Mouse (Mus musculus) CH12.LX (cell line): Measurements from ENCODE around the gene Ip6k1. TPM values are rescaled to one million over a fixed set of nuclear protein-coding genes. Genes with fewer than 3 reads are reported as not detected.

ENCODE experiments used
- DNase-seq: peaks from one replicate; pipeline ENCODE4 v3.0.0-alpha.2; 2013; ENCODE audit errors: extremely low read depth
- H3K27ac ChIP-seq: 2 replicates; pipeline ENCODE4 v1.5.1; 2012; ENCODE audit warnings: low read depth, mild to moderate bottlenecking, control low read depth, moderate library complexity; ENCODE audit not compliant: insufficient read depth
- H3K27me3 ChIP-seq: replicated peaks from 2 replicates; pipeline ENCODE3; 2012; ENCODE audit warnings: inconsistent platforms
- H3K36me3 ChIP-seq, 2 experiments: replicated peaks in 1 of 2; 2 replicates each; pipeline versions ENCODE3 to v1.6.1; 2012; ENCODE audit warnings: inconsistent platforms in 1 of 2, low read length in 1 of 2, mild to moderate bottlenecking in 1 of 2, mixed read lengths in 1 of 2, moderate library complexity in 1 of 2; ENCODE audit not compliant: control insufficient read depth in 1 of 2, insufficient read depth in 1 of 2
- H3K4me1 ChIP-seq, 2 experiments: 2 replicates each; pipeline ENCODE4 v1.6.1; 2012; ENCODE audit warnings: inconsistent platforms in 1 of 2, moderate library complexity in 1 of 2; ENCODE audit not compliant: insufficient read depth in 2 of 2, control insufficient read depth in 1 of 2
- H3K4me2 ChIP-seq: 2 replicates; pipeline ENCODE4 v1.6.1; 2012; ENCODE audit warnings: low read depth, mild to moderate bottlenecking, control low read depth; ENCODE audit not compliant: poor library complexity, insufficient read depth, severe bottlenecking
- H3K4me3 ChIP-seq, 3 experiments: fragments of 150-350 bp in 1 of 3; sonication (generic) in 1 of 3; replicated peaks in 1 of 3; 2 replicates each; pipeline versions ENCODE3 to v1.5.1; 2011 to 2012; ENCODE audit warnings: low read depth in 2 of 3, low read length in 2 of 3, mild to moderate bottlenecking in 2 of 3, moderate library complexity in 2 of 3, control low read depth in 1 of 3, improper control_type of control experiment in 1 of 3, inconsistent platforms in 1 of 3, mixed read lengths in 1 of 3; ENCODE audit not compliant: poor library complexity in 1 of 3
- H3K79me2 ChIP-seq: replicated peaks from 2 replicates; pipeline ENCODE4 v1.6.1; 2012; ENCODE audit warnings: mild to moderate bottlenecking, moderate library complexity; ENCODE audit not compliant: control insufficient read depth, poor library complexity, insufficient read depth, severe bottlenecking; ENCODE audit errors: extremely low read depth
- H3K9ac ChIP-seq: 2 replicates; pipeline ENCODE4 v1.6.1; 2012; ENCODE audit warnings: low read depth, mild to moderate bottlenecking, control low read depth, moderate library complexity; ENCODE audit not compliant: insufficient read depth
- H3K9me3 ChIP-seq: replicated peaks from 2 replicates; pipeline ENCODE3; 2012; ENCODE audit warnings: low read length, inconsistent platforms, mixed read lengths
- E2F4 ChIP-seq: IDR thresholded peaks from 2 replicates; pipeline ENCODE4 v1.6.1; 2011; ENCODE audit warnings: low read depth, low read length, improper control_type of control experiment; ENCODE audit not compliant: insufficient replicate concordance
- GABPA ChIP-seq: IDR thresholded peaks from 2 replicates; pipeline ENCODE4 v1.6.1; 2012; ENCODE audit warnings: low read depth, low read length, improper control_type of control experiment, inconsistent platforms; ENCODE audit not compliant: insufficient replicate concordance
- IRF4 ChIP-seq: IDR thresholded peaks from 2 replicates; pipeline ENCODE4 v1.6.1; 2014; ENCODE audit warnings: low read depth, mild to moderate bottlenecking, inconsistent platforms, low read length, improper control_type of control experiment
- MAZ ChIP-seq: IDR thresholded peaks from 2 replicates; pipeline ENCODE4 v1.6.1; 2012; ENCODE audit warnings: low read depth, mild to moderate bottlenecking, inconsistent platforms, low read length, improper control_type of control experiment, moderate library complexity
- MXI1 ChIP-seq: IDR thresholded peaks from 2 replicates; pipeline ENCODE4 v1.6.1; 2011; ENCODE audit warnings: mild to moderate bottlenecking, low read depth, low read length, improper control_type of control experiment
- MYC ChIP-seq: IDR thresholded peaks from 2 replicates; pipeline ENCODE4 v1.6.1; 2011; ENCODE audit warnings: low read depth, mild to moderate bottlenecking, improper control_type of control experiment, low read length
- NRF1 ChIP-seq: IDR thresholded peaks from 2 replicates; pipeline ENCODE4 v1.6.1; 2014; ENCODE audit warnings: low read depth, mild to moderate bottlenecking, inconsistent platforms, low read length, improper control_type of control experiment, moderate library complexity
- PAX5 ChIP-seq: IDR thresholded peaks from 2 replicates; pipeline ENCODE4 v1.6.1; 2012; ENCODE audit warnings: low read length, inconsistent platforms, mixed read lengths
- RCOR1 ChIP-seq: conservative IDR thresholded peaks from 2 replicates; pipeline ENCODE4 v1.6.1; 2012; ENCODE audit warnings: low read depth, mild to moderate bottlenecking, inconsistent platforms, low read length, improper control_type of control experiment
- SIN3A ChIP-seq: IDR thresholded peaks from 2 replicates; pipeline ENCODE4 v1.6.1; 2012; ENCODE audit warnings: low read length, improper control_type of control experiment, inconsistent platforms
- TCF12 ChIP-seq: IDR thresholded peaks from 2 replicates; pipeline ENCODE4 v1.6.1; 2014; ENCODE audit warnings: low read depth, mild to moderate bottlenecking, inconsistent platforms, low read length, improper control_type of control experiment
- UBTF ChIP-seq: IDR thresholded peaks from 2 replicates; pipeline ENCODE4 v1.6.1; 2012; ENCODE audit warnings: low read depth, mild to moderate bottlenecking, inconsistent platforms, low read length, improper control_type of control experiment, moderate library complexity
- USF1 ChIP-seq: IDR thresholded peaks from 2 replicates; pipeline ENCODE4 v1.6.1; 2014; ENCODE audit warnings: low read depth, mild to moderate bottlenecking, inconsistent platforms, low read length, improper control_type of control experiment
- dilution Hi-C: fragments of 300-500 bp; cut with MboI; formaldehyde crosslinking; loops from 2 replicates; pipeline ENCODE4 v1.14.3; 2020; ENCODE audit warnings: low sequenced_read_pairs; ENCODE audit not compliant: extremely low pct_unique_long_range_greater_than_20kb, extremely low pct_ligation_motif_present
- in situ Hi-C: fragments of 300-500 bp; cut with MboI; formaldehyde crosslinking; loops from 3 replicates; pipeline ENCODE4 v1.14.3; 2019; ENCODE audit warnings: low sequenced_read_pairs, low pct_ligation_motif_present, low pct_unique_long_range_greater_than_20kb, mixed read lengths
- polyA plus RNA-seq: library from polyadenylated mRNA; unstranded; fragments of >175 nt; gene quantifications from 2 replicates; pipeline ENCODE4 v1.2.1, GENCODE M21; 2012; ENCODE audit warnings: low read depth; ENCODE audit not compliant: insufficient read length
- total RNA-seq, 2 experiments: library from RNA; depleted of rRNA; stranded (reverse); fragments of 300-350 nt in 1 of 2; fragments of >200 nt in 1 of 2; gene quantifications; 2 replicates each; pipeline ENCODE4 v1.2.3; 2012 to 2014

Gene Ip6k1
- total and polyA plus RNA-seq, 3 experiments, result 26.0 to 40.7 (median 27.1) TPM

GRCm38 (mm10) chr9:108027867-108028266 lies 25.6 kb downstream of the Ip6k1 start:
- Histone ChIP-seq H3K4me2 (no peak overlapping the region), H3K27me3 (no peaks in the 10 kb centered on the region), H3K9me3 (peaks cover 3% of the 10 kb centered on the region), H3K27ac (no peak overlapping the region), H3K4me3 (no peak overlapping the region)
- no peak for TF ChIP-seq USF1
- TF ChIP-seq MAZ, result no peak
- TF ChIP-seq MYC, result no peak
- TF ChIP-seq TCF12, result no peak
- no peak for TF ChIP-seq MXI1
- TF ChIP-seq GABPA, result no peak
- TF ChIP-seq IRF4, result no peak
- TF ChIP-seq PAX5, result no peak
- TF ChIP-seq UBTF, result no peak
- TF ChIP-seq E2F4, result no peak
- no peak for TF ChIP-seq RCOR1
- TF ChIP-seq SIN3A, result no peak
- TF ChIP-seq, all 38 proteins: peak for 0
- Histone ChIP-seq H3K36me3 (peaks cover 43 to 64% of the 10 kb centered on the region in 2 experiments), H3K79me2 (no peaks in the 10 kb centered on the region; the same call in 1 of the 2 replicates), H3K4me1 (no peaks in the 10 kb centered on the region), H3K9ac (no peak overlapping the region)
- dilution Hi-C loops, result no loop called here
- in situ Hi-C loops, result no loop called here
- DNase-seq, result no peak

GRCm38 (mm10) chr9:108032126-108032525 lies 29.8 kb downstream of the Ip6k1 start:
- dilution Hi-C loops (no loop called here), in situ Hi-C loops (no loop called here)
- DNase-seq, result no peak
- H3K9me3 ChIP-seq, result peaks cover 3% of the 10 kb centered on the region
- no peak overlapping the region for H3K4me2 ChIP-seq
- no peaks in the 10 kb centered on the region for H3K27me3 ChIP-seq
- H3K4me1 ChIP-seq, result peaks cover 7 to 30% of the 10 kb centered on the region in 2 experiments
- H3K27ac ChIP-seq, result no peak overlapping the region
- H3K36me3 ChIP-seq, result peaks cover 20 to 43% of the 10 kb centered on the region in 2 experiments
- no peak overlapping the region for H3K4me3 ChIP-seq
- H3K79me2 ChIP-seq, result peaks cover 3% of the 10 kb centered on the region; the same call in 1 of the 2 replicates
- TF ChIP-seq NRF1, result no peak
- TF ChIP-seq, all 38 proteins: peak for 0
- no peak overlapping the region for H3K9ac ChIP-seq
